In the genomic region with DNA sequence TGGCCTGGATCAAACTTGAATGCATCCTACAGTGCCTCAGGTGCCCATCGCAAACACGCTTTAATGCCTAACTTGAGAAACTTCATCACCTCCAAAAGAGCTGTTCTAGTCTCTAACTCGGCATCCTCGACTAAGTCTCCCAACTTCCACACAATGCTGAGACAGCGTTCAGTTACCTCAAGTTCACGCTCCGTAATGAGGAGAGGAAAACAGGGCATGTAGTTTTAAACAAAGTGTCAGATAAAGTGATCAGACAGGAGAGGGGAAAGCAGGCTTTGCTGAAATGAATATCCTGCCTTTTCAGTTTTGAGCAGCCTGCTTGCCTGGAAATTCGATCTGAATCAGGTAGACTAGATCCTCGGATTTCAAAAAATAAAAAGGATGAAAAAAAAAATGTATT, we compare ENCODE assay signal across 8 mouse cellular contexts. TPM values are rescaled to one million over a fixed set of nuclear protein-coding genes. Genes with fewer than 3 reads are reported as not detected.
DNase-seq lines count a peak whose midpoint lies in the region; ATAC-seq and TF ChIP-seq lines count a peak whose summit lies in the region.

No protein-coding gene starts in this region.

- no peak for TF ChIP-seq CTCF in lung, adult 2 months (IDR thresholded peaks at IDR 0.05; ENCODE audit: insufficient read depth, low read length)

- ATAC-seq in embryonic facial prominence, embryonic 15.5 days (ENCODE audit: insufficient number of reproducible peaks, low FRiP score, low TSS enrichment, low read depth) = no peak
- no peak for ATAC-seq in neural tube, embryonic 15.5 days (ENCODE audit: low FRiP score)

- H3K36me3 ChIP-seq in embryonic facial prominence, embryonic 15.5 days = peaks cover 11% of the 10 kb centered on the region
- peaks cover 36% of the 10 kb centered on the region for H3K36me3 ChIP-seq in limb, embryonic 10.5 days
- peaks cover 10% of the 10 kb centered on the region for H3K36me3 ChIP-seq in neural tube, embryonic 15.5 days

- peak overlapping the region; percentile 41; the same call in 1 of the 2 replicates for H3K9ac ChIP-seq in embryonic facial prominence, embryonic 15.5 days
- peak overlapping the region; percentile 77 for H3K9ac ChIP-seq in neural tube, embryonic 15.5 days (replicated peaks)

- H3K4me3 ChIP-seq in lung, adult 2 months (replicated peaks; ENCODE audit: extremely low read depth, low read depth, low read length) = peak overlapping the region; percentile 82
- peak overlapping the region; percentile 63 for H3K4me3 ChIP-seq in embryonic facial prominence, embryonic 15.5 days (replicated peaks)
- peak overlapping the region; percentile 86 for H3K4me3 ChIP-seq in limb, embryonic 10.5 days
- peak overlapping the region; percentile 82 for H3K4me3 ChIP-seq in neural tube, embryonic 15.5 days (replicated peaks)

- peak overlapping the region; percentile 65 for H3K4me2 ChIP-seq in embryonic facial prominence, embryonic 15.5 days (replicated peaks)
- H3K4me2 ChIP-seq in neural tube, embryonic 15.5 days = peak overlapping the region; percentile 61

- H3K27ac ChIP-seq in embryonic facial prominence, embryonic 15.5 days (replicated peaks) = no peak overlapping the region
- H3K27ac ChIP-seq in limb, embryonic 10.5 days = peak overlapping the region; percentile 88
- peak overlapping the region; percentile 94 for H3K27ac ChIP-seq in neural tube, embryonic 15.5 days (replicated peaks)

- TF ChIP-seq POLR2A in lung, adult 2 months (IDR thresholded peaks at IDR 0.05; ENCODE audit: borderline replicate concordance, extremely low read depth, low read depth, low read length) = no peak

- no peaks in the 10 kb centered on the region for H3K27me3 ChIP-seq in embryonic facial prominence, embryonic 15.5 days
- no peaks in the 10 kb centered on the region for H3K27me3 ChIP-seq in limb, embryonic 10.5 days (ENCODE audit: low read depth, poor library complexity, severe bottlenecking)
- H3K27me3 ChIP-seq in neural tube, embryonic 15.5 days (replicated peaks) = no peaks in the 10 kb centered on the region

- H3K9me3 ChIP-seq in embryonic facial prominence, embryonic 15.5 days (replicated peaks) = no peaks in the 10 kb centered on the region
- no peaks in the 10 kb centered on the region for H3K9me3 ChIP-seq in limb, embryonic 10.5 days (replicated peaks)
- no peaks in the 10 kb centered on the region for H3K9me3 ChIP-seq in neural tube, embryonic 15.5 days (replicated peaks)

- H3K4me1 ChIP-seq in lung, adult 2 months (ENCODE audit: control insufficient read depth, insufficient read depth, low read length) = peaks cover 3% of the 10 kb centered on the region; the same call in 1 of the 2 replicates
- peaks cover 11% of the 10 kb centered on the region for H3K4me1 ChIP-seq in embryonic facial prominence, embryonic 15.5 days
- peaks cover 11% of the 10 kb centered on the region; the same call in 1 of the 2 replicates for H3K4me1 ChIP-seq in limb, embryonic 10.5 days
- H3K4me1 ChIP-seq in neural tube, embryonic 15.5 days = peaks cover 48% of the 10 kb centered on the region

- WGBS in lung, adult 2 months = 7% methylated on average over 9 of the region's 9 CpGs
- WGBS in embryonic facial prominence, embryonic 15.5 days = 6% methylated on average over 9 of the region's 9 CpGs
- 24% methylated on average over 9 of the region's 9 CpGs for WGBS in limb, embryonic 10.5 days
- WGBS in neural tube, embryonic 15.5 days = 8% methylated on average over 9 of the region's 9 CpGs

- DNase-seq in lung, adult 2 months = no peak
- no peak for DNase-seq in lung, adult 18-20 months
- no peak for DNase-seq in limb, embryonic 10.5 days (ENCODE audit: low spot score)
- no peak for DNase-seq in left cerebral cortex, adult 11 months (ENCODE audit: low spot score)
- DNase-seq in adrenal gland, postnatal 36 days = no peak
- DNase-seq in c-Kit-positive CD71-positive TER-119-positive erythroid progenitor cells, embryonic 14.5 days (ENCODE audit: low spot score) = no peak

RNA-seq across cellular contexts. Expression of gene Msmo1, which starts 1.0 kb away (rescaled TPM):
- 16.2 and 32.2 TPM in 2 replicates for polyA plus RNA-seq in lung, adult 2 months (2012; rRNA removed)
- polyA plus RNA-seq in embryonic facial prominence, embryonic 15.5 days (2015; fragmentation: Nextera tagmentation; extraction: Ambion mirVana) = 81.1 and 86.0 TPM in 2 replicates
- polyA plus RNA-seq in limb, embryonic 10.5 days (2016; fragmentation: Nextera tagmentation; extraction: Ambion mirVana) = 141 and 150 TPM in 2 replicates
- polyA plus RNA-seq in neural tube, embryonic 15.5 days (2015; fragmentation: Nextera tagmentation; extraction: Ambion mirVana) = 140 and 152 TPM in 2 replicates
- total RNA-seq in adrenal gland, postnatal 36 days (2021) = 100 to 1,000 TPM; 255 to 286 TPM

RNA-seq across cellular contexts. Expression of gene Cpe, which starts 39.7 kb away (rescaled TPM):
- polyA plus RNA-seq in lung, adult 2 months (2012; rRNA removed) = 28.8 and 29.7 TPM in 2 replicates
- polyA plus RNA-seq in embryonic facial prominence, embryonic 15.5 days (2015; fragmentation: Nextera tagmentation; extraction: Ambion mirVana) = 219 and 229 TPM in 2 replicates
- polyA plus RNA-seq in limb, embryonic 10.5 days (2016; fragmentation: Nextera tagmentation; extraction: Ambion mirVana) = 53.3 and 76.0 TPM in 2 replicates
- 686 and 775 TPM in 2 replicates for polyA plus RNA-seq in neural tube, embryonic 15.5 days (2015; fragmentation: Nextera tagmentation; extraction: Ambion mirVana)
- 100 to 1,000 TPM; 731 to 943 TPM for total RNA-seq in adrenal gland, postnatal 36 days (2021)
